Mouse (Mus musculus) hindbrain, embryonic 10.5 days (tissue): ENCODE data around the gene Dolk. TPM values are rescaled to one million over a fixed set of nuclear protein-coding genes. Genes with fewer than 3 reads are reported as not detected.

ENCODE experiments used
- DNase-seq: peaks from one replicate; pipeline ENCODE4 v3.0.0-alpha.2; 2017; ENCODE audit warnings: low spot score
- H3K27ac ChIP-seq: fragments of 300-500 bp; sonication (generic); 2 replicates; pipeline ENCODE4 v1.5.1; 2016; ENCODE audit warnings: mild to moderate bottlenecking, moderate library complexity
- H3K27me3 ChIP-seq: fragments of 300-500 bp; sonication (generic); 2 replicates; pipeline ENCODE4 v1.6.1; 2016; ENCODE audit warnings: mild to moderate bottlenecking; ENCODE audit not compliant: poor library complexity, insufficient read depth, severe bottlenecking
- H3K36me3 ChIP-seq: fragments of 300-500 bp; sonication (generic); 2 replicates; pipeline ENCODE4 v1.6.1; 2016; ENCODE audit warnings: mild to moderate bottlenecking, moderate library complexity
- H3K4me1 ChIP-seq: fragments of 300-500 bp; sonication (generic); replicated peaks from 2 replicates; pipeline ENCODE4 v1.6.1; 2016; ENCODE audit warnings: mild to moderate bottlenecking
- H3K4me3 ChIP-seq: fragments of 300-500 bp; sonication (generic); 2 replicates; pipeline ENCODE4 v1.5.1; 2016; ENCODE audit warnings: mild to moderate bottlenecking, moderate library complexity
- H3K9me3 ChIP-seq: fragments of 300-500 bp; sonication (generic); 2 replicates; pipeline ENCODE4 v1.6.1; 2016; ENCODE audit warnings: mild to moderate bottlenecking, moderate library complexity
- WGBS: fragments of 180-500 bp; shearing (Covaris S2); methylation state at CpG from one replicate; pipeline ENCODE4 v1.1.7; 2016; 5-methylcytosine and 5-hydroxymethylcytosine counted together
- polyA plus RNA-seq: library from polyadenylated mRNA; unstranded; fragments of >200 nt; fragmentation: Nextera tagmentation; extraction: Ambion mirVana; gene quantifications from 2 replicates; pipeline ENCODE4 v1.2.1, GENCODE M21; 2016

The Dolk gene
- polyA plus RNA-seq, 1 experiment from 2014 or later: 26.6 TPM

DNA sequence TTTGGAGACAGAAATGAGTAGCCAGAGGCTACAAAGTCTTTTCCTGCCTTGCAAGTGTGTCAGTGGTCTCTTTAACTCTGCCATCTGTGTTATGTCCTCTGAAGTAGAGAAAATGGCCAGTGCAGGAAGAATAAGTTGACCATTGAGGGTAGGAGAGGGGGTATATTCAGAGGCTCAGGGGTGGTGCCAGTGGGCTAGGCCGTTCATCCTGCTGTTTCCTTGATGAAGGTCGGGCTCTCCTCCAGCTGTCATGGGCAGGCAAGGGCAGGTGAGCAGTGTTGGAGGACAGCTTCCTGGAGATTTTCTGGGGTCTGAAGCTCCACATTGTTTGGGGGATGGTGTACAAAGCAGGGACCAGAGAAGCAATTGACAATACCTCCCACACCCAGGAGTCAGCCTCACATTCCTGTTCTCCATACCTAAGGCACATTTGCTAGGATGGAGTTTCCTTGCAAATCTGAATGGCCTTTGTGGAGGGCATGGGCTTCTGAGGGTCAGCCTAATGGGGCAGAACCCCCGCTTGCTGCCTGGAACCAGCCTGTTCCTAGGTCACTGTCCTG, 47.1 kb downstream of the Dolk start:
- Histone ChIP-seq H3K4me3 (peak overlapping the region; percentile 89), H3K27ac (peak overlapping the region; percentile 95; the same call in 1 of the 2 replicates), H3K36me3 (peaks cover 51% of the 10 kb centered on the region), H3K4me1 (peaks cover 50% of the 10 kb centered on the region), H3K9me3 (no peaks in the 10 kb centered on the region), H3K27me3 (no peaks in the 10 kb centered on the region)
- whole genome bisulfite sequencing: 78% methylated on average over 3 of the region's 3 CpGs
- DNase-seq: no peak

DNA sequence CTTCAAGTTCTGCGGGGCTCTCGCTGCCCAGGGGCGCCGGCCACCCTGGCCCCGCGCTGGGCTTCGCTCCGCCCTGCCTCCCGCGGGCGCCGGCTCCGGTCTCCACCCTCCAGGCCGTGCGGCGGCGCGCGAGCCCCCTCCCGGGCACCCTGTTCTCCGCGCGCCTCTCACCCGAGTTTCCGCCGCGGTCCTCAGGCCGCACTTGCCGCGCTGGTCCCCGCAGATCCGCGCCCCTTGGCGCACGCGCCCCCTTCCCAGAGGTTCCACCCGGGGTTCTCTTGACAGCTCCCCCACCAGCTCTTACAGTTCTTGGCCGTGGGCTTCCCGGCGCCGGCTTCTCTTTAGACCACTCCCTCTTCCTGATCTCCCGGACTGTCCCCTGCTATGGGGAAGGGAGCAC, 48.3 kb downstream of the Dolk start:
- under 1% methylated on average over 42 of the region's 42 CpGs for WGBS
- peak overlapping the region; percentile 95 for H3K27ac ChIP-seq
- H3K9me3 ChIP-seq: no peaks in the 10 kb centered on the region
- DNase-seq: no peak
- peaks cover 40% of the 10 kb centered on the region for H3K36me3 ChIP-seq
- H3K4me3 ChIP-seq: peak overlapping the region; percentile 89
- no peaks in the 10 kb centered on the region for H3K27me3 ChIP-seq
- H3K4me1 ChIP-seq: peaks cover 44% of the 10 kb centered on the region

- H3K4me1 ChIP-seq: peaks cover 39% of the 10 kb centered on the region
- H3K9me3 ChIP-seq: no peaks in the 10 kb centered on the region
- peak; percentile 100 for DNase-seq
- H3K27ac ChIP-seq: peak within 1 kb of the TSS; percentile 95
- under 1% methylated on average over 67 of the region's 67 CpGs for WGBS
- H3K36me3 ChIP-seq: peaks cover 35% of the 10 kb centered on the region
- no peaks in the 10 kb centered on the region for H3K27me3 ChIP-seq
- H3K4me3 ChIP-seq: peak within 1 kb of the TSS; percentile 89
These were observed 48.8 kb downstream of the Dolk start, which contains the start of gene Lrrc8a for GRCm38 (mm10) chr2:30237199-30237880. Gene Lrrc8a, plus strand, starts transcription at chr2:30237715.

- H3K4me1 ChIP-seq: peaks cover 35% of the 10 kb centered on the region
- H3K27me3 ChIP-seq: no peaks in the 10 kb centered on the region
- peak overlapping the region; percentile 89 for H3K4me3 ChIP-seq
- H3K27ac ChIP-seq: peak overlapping the region; percentile 95
- WGBS: 7% methylated on average over 18 of the region's 18 CpGs
- no peak for DNase-seq
- H3K36me3 ChIP-seq: peaks cover 27% of the 10 kb centered on the region
- H3K9me3 ChIP-seq: 0 out of 2 replicates have a peak, but pooled peaks cover 3% of the 10 kb centered on the region
These were observed 49.5 kb downstream of the Dolk start for GRCm38 (mm10) chr2:30236426-30237198.

- DNase-seq: no peak
- WGBS: 86% methylated on average over 5 of the region's 5 CpGs
- Histone ChIP-seq H3K27ac (no peak overlapping the region), H3K4me3 (no peak overlapping the region), H3K9me3 (peaks cover 9% of the 10 kb centered on the region; the same call in 1 of the 2 replicates), H3K27me3 (no peaks in the 10 kb centered on the region), H3K36me3 (peaks cover 17% of the 10 kb centered on the region), H3K4me1 (peaks cover 35% of the 10 kb centered on the region)
These were observed 50.5 kb downstream of the Dolk start for GRCm38 (mm10) chr2:30235593-30235992.

Other genes with a start within 250 kb of the Dolk start
- gene Wdr34, start 237.5 kb downstream of the Dolk start, polyA plus RNA-seq: 27.3 and 36.7 TPM in 2 replicates
- 607 and 799 TPM in 2 replicates for gene Set, start 229.0 kb downstream of the Dolk start, polyA plus RNA-seq
- gene Pkn3, start 208.7 kb downstream of the Dolk start, polyA plus RNA-seq: 9.7 TPM in 2 replicates
- 37.6 and 41.5 TPM in 2 replicates for gene Zdhhc12, start 192.7 kb downstream of the Dolk start, polyA plus RNA-seq
- gene Zer1, start 161.7 kb downstream of the Dolk start, polyA plus RNA-seq: 6.5 and 8.7 TPM in 2 replicates
- 6.9 and 10.2 TPM in 2 replicates for gene Tbc1d13, start 152.6 kb downstream of the Dolk start, polyA plus RNA-seq
- 15.9 and 17.5 TPM in 2 replicates for gene Endog, start 114.8 kb downstream of the Dolk start, polyA plus RNA-seq
- 79.7 and 87.6 TPM in 2 replicates for gene Spout1, start 107.9 kb downstream of the Dolk start, polyA plus RNA-seq
- 9.0 and 11.4 TPM in 2 replicates for gene Kyat1, start 80.5 kb downstream of the Dolk start, polyA plus RNA-seq
- 38.3 and 43.4 TPM in 2 replicates for gene Lrrc8a, start 48.6 kb downstream of the Dolk start, polyA plus RNA-seq
- gene Gm28035, start 45.8 kb downstream of the Dolk start, polyA plus RNA-seq: 0.10 TPM in 1 of 2 replicates, not detected in the other
- gene Phyhd1, start 20.1 kb downstream of the Dolk start, polyA plus RNA-seq: 3.1 and 5.5 TPM in 2 replicates
- not detected in 2 replicates for gene Gm28038, start 5.3 kb downstream of the Dolk start, polyA plus RNA-seq
- gene Nup188, start 63 bp upstream of the Dolk start, polyA plus RNA-seq: 62.2 and 62.6 TPM in 2 replicates
- 80.5 and 89.3 TPM in 2 replicates for gene Sh3glb2, start 73.0 kb upstream of the Dolk start, polyA plus RNA-seq
- gene Miga2, start 77.9 kb upstream of the Dolk start, polyA plus RNA-seq: 29.7 and 33.6 TPM in 2 replicates
- 52.9 and 55.6 TPM in 2 replicates for gene Dolpp1, start 105.9 kb upstream of the Dolk start, polyA plus RNA-seq
- gene Crat, start 129.5 kb upstream of the Dolk start, polyA plus RNA-seq: 22.4 and 26.7 TPM in 2 replicates
- 149 and 151 TPM in 2 replicates for gene Ptpa, start 129.7 kb upstream of the Dolk start, polyA plus RNA-seq
- gene Ier5l, start 187.9 kb upstream of the Dolk start, polyA plus RNA-seq: 3.1 and 3.3 TPM in 2 replicates